Mouse (Mus musculus): ENCODE measurements at regions not wholly inside any gene's neighbourhood (a gene's known extent, or its start where the extent isn't known, plus 50 kb on each side); places are given as distances from the start of the nearest gene placed in this dataset.
"Not testable (repeated sequence)": the region's sequence is repeated elsewhere in the genome, so short reads cannot be mapped to it uniquely, and the experiment has no call there.

DNA sequence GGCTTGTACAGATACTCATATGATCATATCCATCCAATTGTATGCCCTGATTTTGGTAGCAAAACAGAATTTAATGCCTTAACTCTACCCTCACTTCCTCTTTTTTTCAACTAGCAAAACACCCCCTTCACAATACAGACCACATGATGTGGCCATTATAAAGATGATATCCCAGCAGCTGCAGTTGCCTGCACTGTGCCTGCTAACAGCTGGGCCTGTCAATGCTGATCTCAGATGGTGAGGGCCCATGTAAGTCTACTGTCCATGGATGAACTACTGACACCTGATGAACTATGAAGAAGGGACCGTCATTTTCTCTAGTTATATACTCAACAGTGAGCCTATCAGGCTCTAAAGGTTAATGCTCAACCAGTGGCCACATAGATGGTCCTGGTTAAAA lies 191.8 kb upstream of the Fmr1 start:
- DNase-seq, result no peak

DNA sequence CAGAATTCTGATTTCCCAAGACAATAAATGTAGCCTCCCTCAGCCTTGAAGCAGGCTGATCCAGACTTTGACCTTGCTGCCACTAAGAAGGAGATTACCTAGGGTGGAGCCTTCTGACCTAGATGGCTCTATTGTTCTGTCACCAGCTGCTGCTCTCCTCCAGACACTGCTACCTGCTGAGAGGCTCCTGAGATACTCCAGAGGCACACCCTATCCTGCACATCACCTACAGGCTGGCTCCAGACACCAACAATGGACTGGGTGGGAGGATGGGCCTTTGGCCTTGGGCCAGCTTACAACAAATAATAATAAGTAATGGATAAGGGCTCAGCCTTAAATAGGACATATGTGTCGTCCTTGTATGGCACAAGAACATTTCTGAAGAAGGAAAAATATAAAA lies 186.3 kb upstream of the Fmr1 start:
- not testable (repeated sequence) for DNase-seq

GRCm38 (mm10) chrX:68494398-68495143 lies 183.8 kb upstream of the Fmr1 start:
- DNase-seq, result no peak

- DNase-seq, result no peak
Observed at GRCm38 (mm10) chrX:68495144-68495493, 183.2 kb upstream of the Fmr1 start.

DNA sequence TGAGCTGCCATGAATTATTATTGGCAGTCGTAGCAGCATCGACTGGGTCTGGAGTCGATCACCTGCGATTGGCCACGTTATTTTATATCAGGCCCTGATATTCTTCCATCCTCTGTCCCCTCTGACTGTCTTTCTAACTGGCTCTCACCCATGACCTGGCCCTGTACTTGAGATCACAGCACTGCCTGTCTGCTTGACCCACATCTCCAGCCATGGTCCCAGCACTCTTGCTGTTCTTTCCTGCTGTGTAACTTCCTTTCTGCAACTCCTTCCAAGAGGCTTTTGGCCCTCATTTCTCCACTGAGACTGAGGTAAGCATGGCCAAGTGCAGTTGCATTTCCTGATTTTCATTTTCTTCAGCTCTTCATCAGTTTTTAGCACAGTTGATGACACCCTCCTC lies 182.6 kb upstream of the Fmr1 start:
- no peak for DNase-seq

DNA sequence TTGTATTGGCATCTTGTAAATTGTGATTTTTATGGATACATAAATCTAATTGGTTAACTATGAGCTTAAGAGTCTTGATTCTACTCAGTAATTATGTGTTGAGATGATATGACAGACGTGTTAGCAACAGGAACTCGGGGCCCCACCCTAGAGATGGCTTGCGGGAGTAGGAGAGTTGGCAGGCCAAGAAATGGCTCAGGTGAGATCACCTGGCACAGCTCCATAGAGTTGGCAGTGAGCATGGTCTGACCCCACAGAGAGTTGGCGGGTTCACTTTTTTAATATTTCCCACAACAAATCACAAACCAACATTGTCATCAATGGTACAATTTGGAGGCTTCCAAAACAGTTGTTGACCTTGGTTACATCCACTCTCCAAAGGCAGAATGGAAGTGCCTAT lies 180.5 kb upstream of the Fmr1 start:
- no peak for DNase-seq

GRCm38 (mm10) chrX:68502938-68503337 lies 175.4 kb upstream of the Fmr1 start:
- DNase-seq, result no peak

GRCm38 (mm10) chrX:68507664-68508063 lies 170.7 kb upstream of the Fmr1 start:
- DNase-seq, result no peak

DNA sequence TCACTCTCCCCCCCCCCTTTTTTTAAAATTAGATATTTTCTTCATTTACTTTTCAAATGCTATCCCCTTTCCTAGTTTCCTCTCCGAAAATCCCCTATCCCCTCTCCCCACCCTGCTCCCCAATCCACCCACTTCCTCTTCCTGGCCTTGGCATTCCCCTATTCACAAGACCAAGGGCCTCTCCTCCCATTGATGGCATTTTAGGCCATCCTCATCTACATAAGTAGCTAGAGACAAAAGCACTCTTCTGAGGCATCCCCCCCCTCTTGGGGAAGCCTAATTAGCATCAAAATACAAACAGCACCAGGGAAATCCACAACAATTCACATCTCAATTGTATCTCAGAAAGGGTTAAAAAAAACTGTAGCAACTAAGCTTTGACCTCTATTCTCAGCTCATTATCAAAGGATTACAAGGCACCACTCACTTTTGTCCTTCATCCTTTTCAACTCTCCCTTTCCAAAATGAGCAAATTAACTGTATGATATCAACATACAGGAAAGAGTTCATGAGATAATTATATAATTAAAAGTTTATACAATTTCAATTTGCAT lies 166.1 kb upstream of the Fmr1 start:
- no peak for DNase-seq

DNA sequence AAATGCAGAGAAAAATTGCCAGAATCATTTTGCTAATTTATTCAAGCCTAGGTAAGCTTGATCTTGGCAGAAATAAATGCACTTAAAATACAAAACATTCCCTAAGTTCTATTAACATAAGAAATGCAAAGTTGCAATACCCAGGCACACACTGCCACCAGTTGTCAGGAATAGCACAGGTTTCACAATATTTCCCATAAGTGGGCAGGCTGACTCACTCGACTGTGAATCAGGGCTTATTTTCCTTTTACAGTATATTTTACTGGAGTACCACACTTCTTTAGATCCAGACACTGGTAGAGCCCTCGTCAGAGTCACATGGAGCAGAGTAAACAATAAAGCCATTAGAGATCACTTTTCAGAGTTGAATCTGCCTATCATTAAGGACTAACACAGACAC lies 131.8 kb upstream of the Fmr1 start:
- peak; percentile 13 for DNase-seq

GRCm38 (mm10) chrX:68554031-68554430 lies 124.3 kb upstream of the Fmr1 start:
- DNase-seq, result no peak

DNA sequence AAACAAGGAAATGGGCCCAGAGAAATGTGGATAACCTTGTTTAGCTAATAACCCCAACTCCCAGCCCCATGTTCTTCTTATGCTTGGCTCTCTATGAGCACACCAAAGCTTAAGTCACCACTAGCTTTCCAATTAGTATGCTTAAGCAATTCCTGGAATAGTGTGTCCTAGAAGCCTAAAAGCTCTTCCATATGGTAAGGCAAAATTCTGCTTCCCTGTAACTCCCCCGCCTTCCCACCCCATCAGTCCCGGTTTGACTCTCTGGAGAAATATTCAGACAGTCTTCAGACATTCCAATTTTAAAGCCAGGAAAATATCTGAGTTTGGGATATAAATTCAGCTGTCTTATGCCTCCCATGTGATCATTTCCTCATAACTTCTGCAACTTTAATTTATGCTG lies 120.6 kb upstream of the Fmr1 start:
- peak; percentile 2 for DNase-seq

DNA sequence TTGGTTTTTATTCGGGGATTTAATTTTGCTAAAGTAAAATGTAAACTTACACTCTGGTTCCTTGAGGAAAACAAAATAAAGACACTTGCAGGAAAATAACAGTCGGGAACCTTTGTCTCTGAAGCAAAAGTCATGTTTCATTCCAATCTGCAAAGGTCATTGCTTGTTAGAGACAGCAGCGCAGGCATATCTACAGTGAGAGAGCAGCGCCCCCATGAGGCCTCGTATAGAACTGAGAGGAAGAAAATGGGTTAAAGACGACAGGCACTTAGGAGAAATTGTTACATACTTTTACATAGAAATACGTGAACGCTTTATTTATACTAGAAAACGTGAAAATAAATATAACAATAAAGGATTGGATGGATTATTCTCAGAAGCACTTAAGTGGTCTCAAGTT lies 93.1 kb upstream of the Fmr1 start:
- DNase-seq, result peak; percentile 1

DNA sequence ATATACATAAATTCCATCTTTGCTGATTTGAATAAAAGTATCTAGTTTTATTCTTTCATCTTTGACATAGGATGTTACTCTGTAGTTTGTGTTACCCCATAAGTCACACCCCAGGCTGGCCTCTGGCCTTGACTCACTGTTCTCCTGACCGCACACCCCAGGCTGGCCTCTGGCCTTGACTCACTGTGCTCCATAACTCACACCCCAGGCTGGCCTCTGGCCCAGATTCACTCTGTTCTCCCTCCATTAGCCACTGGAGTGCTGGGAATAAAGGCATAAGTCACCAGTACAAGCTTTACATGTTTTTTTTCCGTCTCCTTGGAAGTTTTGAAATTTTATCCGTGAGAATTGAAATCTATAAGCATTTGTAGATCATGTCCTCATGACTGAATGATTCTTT lies 56.2 kb upstream of the Fmr1 start:
- DNase-seq, result no peak
